Mouse (Mus musculus) liver, embryonic 15.5 days (tissue): ENCODE data around the gene Gemin8. TPM values are rescaled to one million over a fixed set of nuclear protein-coding genes. Genes with fewer than 3 reads are reported as not detected.

ENCODE experiments used
- ATAC-seq: fragments of 200-750 bp; cut with Nextera tagmentation; 2 replicates; pipeline ENCODE4 v1.8.0; 2017; ENCODE audit warnings: moderate number of reproducible peaks, mild to moderate bottlenecking, moderate library complexity; ENCODE audit not compliant: insufficient read depth
- H3K27ac ChIP-seq: fragments of 300-500 bp; sonication (generic); replicated peaks from 2 replicates; pipeline ENCODE4 v1.5.1; 2015; ENCODE audit warnings: mild to moderate bottlenecking, inconsistent platforms
- H3K27me3 ChIP-seq: fragments of 300-500 bp; sonication (generic); 2 replicates; pipeline ENCODE4 v1.6.1; 2015; ENCODE audit warnings: mild to moderate bottlenecking, inconsistent platforms
- H3K36me3 ChIP-seq: fragments of 300-500 bp; sonication (generic); replicated peaks from 2 replicates; pipeline ENCODE4 v1.6.1; 2015; ENCODE audit warnings: moderate library complexity, mild to moderate bottlenecking, inconsistent platforms
- H3K4me1 ChIP-seq: fragments of 300-500 bp; sonication (generic); replicated peaks from 2 replicates; pipeline ENCODE4 v1.6.1; 2015; ENCODE audit warnings: inconsistent platforms
- H3K4me2 ChIP-seq: fragments of 300-500 bp; sonication (generic); 2 replicates; pipeline ENCODE4 v1.6.1; 2015; ENCODE audit warnings: moderate library complexity, mild to moderate bottlenecking, inconsistent platforms
- H3K4me3 ChIP-seq: fragments of 300-500 bp; sonication (generic); replicated peaks from 2 replicates; pipeline ENCODE4 v1.5.1; 2015; ENCODE audit warnings: mild to moderate bottlenecking, inconsistent platforms
- H3K9ac ChIP-seq: fragments of 300-500 bp; sonication (generic); 2 replicates; pipeline ENCODE4 v1.6.1; 2015; ENCODE audit warnings: moderate library complexity, mild to moderate bottlenecking, inconsistent platforms
- H3K9me3 ChIP-seq: fragments of 300-500 bp; sonication (generic); replicated peaks from 2 replicates; pipeline ENCODE4 v1.6.1; 2016; ENCODE audit warnings: inconsistent platforms
- WGBS: fragments of 180-500 bp; shearing (Covaris S2); methylation state at CpG from one replicate; pipeline ENCODE4 v1.1.7; 2015; ENCODE audit warnings: mixed read lengths; ENCODE audit not compliant: insufficient replicate concordance; 5-methylcytosine and 5-hydroxymethylcytosine counted together
- polyA plus RNA-seq: library from polyadenylated mRNA; unstranded; fragments of >200 nt; fragmentation: Nextera tagmentation; extraction: Ambion mirVana; gene quantifications from 2 replicates; pipeline ENCODE4 v1.2.1, GENCODE M21; 2015

Gene Gemin8
- polyA plus RNA-seq, 1 experiment from 2014 or later: 5.1 TPM

DNA sequence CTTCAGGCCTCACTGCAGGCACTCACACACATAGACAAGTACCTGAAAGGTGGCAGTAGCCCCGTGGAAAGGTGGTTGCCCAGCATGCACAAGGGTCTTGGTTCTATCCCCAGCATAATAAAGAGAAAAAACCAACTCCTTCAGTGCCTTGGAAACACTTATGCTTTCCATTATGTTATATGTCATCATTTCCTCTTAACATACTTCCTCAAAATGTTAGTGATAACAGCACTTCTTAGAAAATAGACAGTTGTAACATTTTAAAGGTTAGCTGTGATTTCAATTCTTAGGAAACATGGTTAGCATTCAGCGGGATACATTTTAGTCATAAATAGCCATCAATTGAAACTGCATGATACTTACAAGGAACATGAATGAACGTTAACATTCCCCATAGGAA is 12.8 kb downstream of the Gemin8 start:
- H3K4me2 ChIP-seq: no peak overlapping the region
- 56% methylated on average over 3 of the region's 3 CpGs for WGBS
- no peak overlapping the region for H3K9ac ChIP-seq
- no peak for ATAC-seq
- no peaks in the 10 kb centered on the region for H3K9me3 ChIP-seq
- H3K4me3 ChIP-seq: no peak overlapping the region
- no peaks in the 10 kb centered on the region for H3K4me1 ChIP-seq
- H3K27ac ChIP-seq: no peak overlapping the region
- H3K27me3 ChIP-seq: no peaks in the 10 kb centered on the region
- no peaks in the 10 kb centered on the region for H3K36me3 ChIP-seq

DNA sequence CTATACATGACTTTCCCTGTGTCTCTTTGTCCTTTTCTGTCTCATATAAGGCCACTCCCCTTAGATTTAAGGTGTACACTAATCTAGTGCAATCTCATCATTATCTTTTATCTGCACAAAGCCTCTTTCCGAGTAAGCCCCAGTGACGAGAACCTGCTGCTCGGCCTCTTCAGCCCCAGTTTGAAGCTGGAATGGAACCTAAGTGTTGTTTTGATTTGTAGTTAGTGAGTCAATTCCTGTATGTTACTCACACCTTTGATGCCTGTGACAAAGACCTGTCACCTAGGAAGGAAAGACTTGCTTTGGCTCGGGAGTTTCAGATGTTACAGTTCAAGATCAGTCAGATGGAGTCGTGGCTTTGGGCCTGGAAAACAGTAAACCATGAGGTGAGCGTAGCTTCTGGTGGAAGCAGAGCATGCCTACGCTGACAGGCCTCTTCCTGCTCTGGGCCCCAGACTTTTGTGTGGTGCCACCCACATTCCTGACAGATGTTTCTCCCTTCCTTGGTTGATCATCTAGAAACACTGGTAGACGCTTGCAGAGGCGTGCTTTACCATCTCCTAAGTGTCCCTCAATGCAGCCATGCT is 15.2 kb downstream of the Gemin8 start:
- WGBS: 69% methylated on average over 9 of the region's 9 CpGs
- H3K27me3 ChIP-seq: no peaks in the 10 kb centered on the region
- no peaks in the 10 kb centered on the region for H3K9me3 ChIP-seq
- no peak overlapping the region for H3K9ac ChIP-seq
- no peaks in the 10 kb centered on the region for H3K36me3 ChIP-seq
- no peak overlapping the region for H3K4me2 ChIP-seq
- H3K27ac ChIP-seq: no peak overlapping the region
- no peak for ATAC-seq
- H3K4me1 ChIP-seq: no peaks in the 10 kb centered on the region
- H3K4me3 ChIP-seq: no peak overlapping the region

DNA sequence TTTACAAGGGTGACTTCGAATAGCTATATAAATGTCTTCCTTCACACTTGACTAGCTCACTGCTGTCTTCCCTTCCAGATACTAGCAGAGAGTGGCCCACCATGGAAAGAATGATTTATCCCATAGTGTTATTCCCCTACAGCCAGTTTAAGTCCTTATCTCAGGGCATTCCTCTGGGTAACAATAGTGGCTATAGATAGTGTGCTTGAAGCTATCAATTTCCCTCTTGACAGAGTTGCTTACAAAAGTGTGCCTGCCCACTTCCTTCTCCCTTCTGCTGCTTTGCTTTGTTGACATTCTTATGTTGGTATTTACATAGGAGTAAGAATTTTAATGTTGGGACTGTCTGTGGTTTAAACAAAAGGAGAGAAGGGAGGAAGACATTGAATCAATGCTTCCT is 17.5 kb downstream of the Gemin8 start:
- H3K9ac ChIP-seq: no peak overlapping the region
- ATAC-seq: no peak
- no peaks in the 10 kb centered on the region for H3K36me3 ChIP-seq
- H3K4me3 ChIP-seq: no peak overlapping the region
- no peaks in the 10 kb centered on the region for H3K4me1 ChIP-seq
- 64% methylated on average over 1 of the region's 1 CpGs for WGBS
- no peak overlapping the region for H3K27ac ChIP-seq
- no peak overlapping the region for H3K4me2 ChIP-seq
- no peaks in the 10 kb centered on the region for H3K27me3 ChIP-seq
- H3K9me3 ChIP-seq: no peaks in the 10 kb centered on the region

DNA sequence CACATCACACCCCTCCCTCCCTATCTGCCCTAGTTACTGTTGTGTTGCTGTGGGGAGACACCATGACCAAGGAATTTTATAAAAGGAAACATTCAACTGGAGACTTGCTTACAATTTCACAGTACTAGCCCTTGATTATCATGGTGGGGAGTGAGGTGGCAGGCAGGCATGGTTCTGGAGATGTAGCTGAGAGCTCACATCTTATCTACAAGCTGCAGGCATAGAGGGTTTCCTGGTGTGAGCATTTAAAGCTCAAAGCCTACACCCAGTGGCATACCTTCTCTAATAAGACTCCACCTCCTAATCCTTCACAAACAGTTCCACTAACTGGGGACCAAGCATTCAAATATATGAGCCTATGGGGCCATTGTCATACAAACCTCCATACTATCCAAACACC is 26.1 kb downstream of the Gemin8 start:
- no peak overlapping the region for H3K9ac ChIP-seq
- H3K27ac ChIP-seq: no peak overlapping the region
- peak; percentile 75 for ATAC-seq
- H3K4me3 ChIP-seq: no peak overlapping the region
- no peaks in the 10 kb centered on the region for H3K4me1 ChIP-seq
- no peaks in the 10 kb centered on the region for H3K36me3 ChIP-seq
- H3K9me3 ChIP-seq: no peaks in the 10 kb centered on the region
- no peak overlapping the region for H3K4me2 ChIP-seq
- no peaks in the 10 kb centered on the region for H3K27me3 ChIP-seq

DNA sequence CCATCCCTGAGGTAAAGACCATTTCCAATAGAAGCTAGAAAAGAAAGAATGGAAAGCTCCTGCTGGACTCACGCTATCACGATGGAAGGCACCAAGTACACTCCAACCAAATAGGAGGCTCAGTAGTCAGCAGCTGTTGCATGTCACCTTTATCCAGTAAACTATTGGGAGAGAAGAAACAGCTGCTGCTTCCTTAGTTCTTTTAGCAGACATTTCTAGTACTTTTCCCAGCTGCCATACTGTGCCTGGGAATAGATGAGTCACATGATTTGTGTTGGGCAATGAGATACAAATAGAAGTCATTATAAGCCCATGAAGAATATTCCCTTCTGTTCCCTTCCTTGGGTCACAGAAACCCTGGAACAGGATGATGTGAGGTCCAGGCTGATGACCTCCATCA is 28.0 kb downstream of the Gemin8 start:
- no peak overlapping the region for H3K4me3 ChIP-seq
- no peaks in the 10 kb centered on the region for H3K36me3 ChIP-seq
- H3K27me3 ChIP-seq: no peaks in the 10 kb centered on the region
- no peak for ATAC-seq
- 78% methylated on average over 2 of the region's 2 CpGs for WGBS
- no peaks in the 10 kb centered on the region for H3K9me3 ChIP-seq
- no peak overlapping the region for H3K27ac ChIP-seq
- no peak overlapping the region for H3K9ac ChIP-seq
- H3K4me1 ChIP-seq: no peaks in the 10 kb centered on the region
- H3K4me2 ChIP-seq: no peak overlapping the region

DNA sequence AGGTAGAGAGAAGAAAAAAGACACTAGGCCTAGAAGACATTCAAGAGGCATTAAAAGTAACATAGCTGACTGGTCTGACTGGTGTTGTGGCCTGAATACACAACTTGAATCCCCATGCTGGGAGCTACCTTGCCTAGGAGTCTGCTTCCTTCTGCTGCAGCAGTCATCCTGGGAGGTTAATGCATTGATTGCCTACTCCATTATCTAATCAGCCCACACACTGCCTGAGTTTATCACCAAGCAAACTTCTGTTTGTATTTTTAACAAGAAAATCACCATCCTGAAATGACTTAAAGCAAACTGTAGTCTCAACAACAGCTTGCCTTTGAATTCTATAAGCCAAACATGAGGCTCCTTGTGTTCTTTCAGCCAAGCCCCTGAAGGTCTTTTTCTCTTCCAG is 29.6 kb downstream of the Gemin8 start:
- Histone ChIP-seq H3K36me3 (no peaks in the 10 kb centered on the region), H3K27me3 (no peaks in the 10 kb centered on the region), H3K4me2 (no peak overlapping the region), H3K9me3 (no peaks in the 10 kb centered on the region), H3K4me1 (no peaks in the 10 kb centered on the region), H3K9ac (no peak overlapping the region), H3K27ac (no peak overlapping the region), H3K4me3 (no peak overlapping the region)
- no peak for ATAC-seq

DNA sequence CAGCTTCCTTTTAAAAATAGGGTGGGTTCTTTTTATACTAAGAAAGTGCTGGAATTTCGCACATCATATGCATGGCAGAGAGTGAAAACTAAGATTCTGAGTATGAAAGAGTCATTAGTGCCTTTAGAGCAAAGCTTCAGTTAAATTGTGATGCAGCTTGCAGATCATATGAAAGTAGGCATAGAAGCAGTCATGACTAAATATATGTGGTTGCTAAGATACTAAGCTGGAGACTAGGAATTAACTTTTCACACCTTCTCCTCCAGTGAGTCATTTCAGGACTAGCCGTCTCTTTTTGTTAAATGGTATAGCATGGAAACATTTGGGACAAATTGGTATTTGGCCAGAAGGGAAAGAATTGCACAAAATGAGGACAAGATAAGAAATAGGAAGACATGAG is 44.3 kb downstream of the Gemin8 start:
- no peak overlapping the region for H3K4me3 ChIP-seq
- ATAC-seq: no peak
- 64% methylated on average over 2 of the region's 2 CpGs for WGBS

DNA sequence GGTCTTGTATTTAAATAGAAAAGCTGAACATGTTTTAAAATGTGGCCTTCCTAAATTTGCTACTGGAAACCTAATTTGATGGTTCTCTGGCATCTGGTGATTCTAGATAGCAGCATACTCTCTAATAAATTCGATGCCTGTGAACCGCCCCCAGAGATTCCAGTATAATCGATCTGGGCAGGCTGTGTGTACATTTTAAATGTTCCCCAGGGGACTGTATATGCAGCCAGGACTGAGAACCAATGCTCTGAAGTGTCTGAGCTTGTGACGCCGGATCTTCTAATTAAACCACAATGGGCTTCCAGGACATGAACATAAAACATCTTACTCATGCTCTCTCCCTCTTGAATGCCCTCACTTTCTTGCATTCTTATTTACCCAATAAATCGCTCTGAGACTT is 46.0 kb downstream of the Gemin8 start:
- H3K9ac ChIP-seq: no peak overlapping the region
- no peak for ATAC-seq
- H3K27me3 ChIP-seq: 0 out of 2 replicates have a peak, but pooled peaks cover 9% of the 10 kb centered on the region
- no peaks in the 10 kb centered on the region for H3K36me3 ChIP-seq
- no peak overlapping the region for H3K27ac ChIP-seq
- H3K4me3 ChIP-seq: no peak overlapping the region
- H3K9me3 ChIP-seq: no peaks in the 10 kb centered on the region
- no peak overlapping the region for H3K4me2 ChIP-seq
- WGBS: 65% methylated on average over 6 of the region's 6 CpGs
- no peaks in the 10 kb centered on the region for H3K4me1 ChIP-seq

More for the DNA sequence above, 44.3 kb downstream of the Gemin8 start:
- Histone ChIP-seq H3K27ac (no peak overlapping the region), H3K4me2 (no peak overlapping the region), H3K9ac (no peak overlapping the region), H3K9me3 (no peaks in the 10 kb centered on the region), H3K4me1 (no peaks in the 10 kb centered on the region), H3K27me3 (0 out of 2 replicates have a peak, but pooled peaks cover 5% of the 10 kb centered on the region), H3K36me3 (no peaks in the 10 kb centered on the region)

DNA sequence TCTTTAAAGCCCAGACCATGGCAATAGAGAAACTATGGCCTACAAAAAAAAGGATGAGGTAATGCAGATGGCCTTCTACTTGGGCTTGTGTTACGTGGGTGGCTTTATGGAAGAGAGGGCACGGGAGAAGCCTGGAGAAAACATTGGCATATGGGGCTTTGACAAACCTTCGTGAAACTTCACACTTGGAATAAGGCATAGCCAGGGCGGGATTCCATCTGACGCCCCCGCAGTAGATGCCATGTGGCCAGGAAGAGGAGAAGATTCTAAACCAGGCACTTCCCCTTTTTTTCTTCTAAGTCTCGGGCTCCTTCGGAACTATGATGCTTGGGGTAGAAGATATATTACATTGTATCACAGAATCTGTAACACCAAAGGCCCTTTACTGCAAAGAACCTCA is 46.5 kb downstream of the Gemin8 start:
- Histone ChIP-seq H3K27ac (no peak overlapping the region), H3K4me1 (no peaks in the 10 kb centered on the region), H3K27me3 (0 out of 2 replicates have a peak, but pooled peaks cover 9% of the 10 kb centered on the region), H3K4me3 (no peak overlapping the region), H3K4me2 (no peak overlapping the region), H3K9ac (no peak overlapping the region), H3K36me3 (no peaks in the 10 kb centered on the region), H3K9me3 (no peaks in the 10 kb centered on the region)
- WGBS: 53% methylated on average over 8 of the region's 8 CpGs
- no peak for ATAC-seq

DNA sequence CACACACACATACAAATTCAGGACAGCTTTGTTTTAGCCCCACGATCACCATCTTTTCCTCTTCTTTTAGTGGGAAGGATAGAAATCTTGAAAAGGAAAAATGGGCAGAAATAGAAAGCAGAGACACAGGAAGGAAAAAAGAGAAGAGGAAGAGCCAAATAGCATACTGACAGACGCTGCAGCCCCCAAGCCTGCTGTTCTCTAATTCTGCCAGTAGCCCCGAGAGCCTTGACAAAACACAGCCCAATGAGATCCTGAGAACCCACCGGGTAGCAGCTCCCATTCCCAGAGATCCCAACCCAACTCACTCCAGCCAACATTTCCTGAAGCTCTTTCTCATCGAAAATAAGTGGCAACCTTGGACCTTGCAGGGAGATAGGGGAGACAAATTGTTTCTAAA is 49.1 kb downstream of the Gemin8 start:
- Histone ChIP-seq H3K9me3 (no peaks in the 10 kb centered on the region), H3K27ac (no peak overlapping the region), H3K4me3 (no peak overlapping the region), H3K27me3 (0 out of 2 replicates have a peak, but pooled peaks cover 9% of the 10 kb centered on the region), H3K9ac (no peak overlapping the region), H3K36me3 (no peaks in the 10 kb centered on the region), H3K4me1 (no peaks in the 10 kb centered on the region), H3K4me2 (no peak overlapping the region)
- ATAC-seq: no peak
- 29% methylated on average over 5 of the region's 5 CpGs for WGBS

DNA sequence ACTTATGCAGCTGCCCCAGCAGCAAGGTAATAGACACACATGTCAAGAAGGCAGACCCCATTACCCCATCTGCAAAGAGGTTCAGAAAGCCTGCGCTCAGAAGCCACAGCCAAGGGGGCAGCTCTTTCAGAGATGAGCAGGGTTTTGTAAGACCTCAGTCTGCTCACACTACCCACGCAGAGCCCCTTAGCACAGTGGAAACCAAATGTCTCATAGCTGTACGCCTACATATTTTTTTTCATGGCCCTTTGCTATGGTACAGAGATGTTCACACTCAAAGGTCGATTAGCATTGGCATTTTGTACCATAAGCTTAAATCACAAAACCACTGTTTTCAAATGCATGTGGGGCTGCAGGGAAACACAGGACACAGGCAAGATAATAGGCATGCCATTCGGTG is 56.6 kb downstream of the Gemin8 start:
- ATAC-seq: no peak

DNA sequence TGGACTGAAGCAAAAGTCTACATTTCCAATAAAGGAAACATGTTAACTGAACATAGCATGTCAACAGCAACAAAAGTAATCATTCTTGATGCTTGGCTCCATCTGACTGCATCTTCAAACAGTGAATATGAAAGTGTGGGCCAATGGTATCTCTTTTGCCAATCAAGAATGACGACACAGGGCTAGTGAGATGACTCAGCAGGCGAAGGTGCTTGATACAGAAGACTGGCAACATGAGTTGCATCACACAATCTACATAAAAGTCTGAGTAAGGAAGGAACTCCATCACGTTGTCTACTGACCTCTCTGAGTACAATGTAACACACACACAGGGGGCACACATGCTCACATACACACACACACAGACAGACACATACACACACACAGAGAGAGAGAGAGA is 59.5 kb downstream of the Gemin8 start:
- Histone ChIP-seq H3K4me2 (no peak overlapping the region), H3K27me3 (no peaks in the 10 kb centered on the region), H3K27ac (no peak overlapping the region), H3K9ac (no peak overlapping the region), H3K36me3 (no peaks in the 10 kb centered on the region), H3K9me3 (no peaks in the 10 kb centered on the region), H3K4me1 (no peaks in the 10 kb centered on the region), H3K4me3 (no peak overlapping the region)
- ATAC-seq: no peak
- WGBS: 43% methylated on average over 3 of the region's 3 CpGs

More for the DNA sequence above, 56.6 kb downstream of the Gemin8 start:
- Histone ChIP-seq H3K4me2 (no peak overlapping the region), H3K4me3 (no peak overlapping the region), H3K9me3 (no peaks in the 10 kb centered on the region), H3K36me3 (no peaks in the 10 kb centered on the region), H3K27ac (no peak overlapping the region), H3K27me3 (no peaks in the 10 kb centered on the region), H3K9ac (no peak overlapping the region), H3K4me1 (no peaks in the 10 kb centered on the region)
- WGBS: 58% methylated on average over 5 of the region's 5 CpGs
